Mouse (Mus musculus) urinary bladder, postnatal 10 days (tissue): ENCODE results near the gene Socs7.

Experiments
- DNase-seq: peaks from one replicate; pipeline ENCODE4 v3.0.0; 2022; ENCODE audit warnings: low spot score

Socs7 gene

GRCm38 (mm10) chr11:97445596-97445995, 83.2 kb downstream of the Socs7 start:
- no peak for DNase-seq

GRCm38 (mm10) chr11:97445999-97446511, 83.7 kb downstream of the Socs7 start:
- DNase-seq, result no peak

DNA sequence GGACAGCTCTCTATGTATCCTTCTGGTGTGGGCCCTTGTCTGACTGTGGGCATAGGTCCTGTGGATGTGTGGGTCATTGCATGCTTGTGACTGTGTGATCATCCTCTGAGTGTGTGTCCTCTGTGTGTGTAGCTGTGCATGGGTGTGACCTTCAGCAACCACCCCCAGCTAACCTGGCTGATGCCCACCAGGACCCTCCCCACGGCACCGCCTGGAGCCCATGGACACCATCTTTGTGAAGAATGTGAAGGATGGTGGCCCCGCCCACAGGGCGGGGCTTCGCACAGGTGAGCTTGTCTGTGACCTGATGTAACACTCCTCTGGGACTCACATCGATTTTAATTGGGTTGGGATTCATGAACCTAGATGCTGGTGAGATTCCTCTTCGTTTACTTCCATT, 85.6 kb downstream of the Socs7 start:
- DNase-seq, result no peak
